Mouse (Mus musculus) yolk sac, embryonic 10.5 days (tissue): ENCODE data around the gene Robo1.

Source experiments
- DNase-seq: peaks from one replicate; pipeline ENCODE4 v3.0.0-alpha.2; 2017; ENCODE audit warnings: low spot score

The Robo1 gene

DNA sequence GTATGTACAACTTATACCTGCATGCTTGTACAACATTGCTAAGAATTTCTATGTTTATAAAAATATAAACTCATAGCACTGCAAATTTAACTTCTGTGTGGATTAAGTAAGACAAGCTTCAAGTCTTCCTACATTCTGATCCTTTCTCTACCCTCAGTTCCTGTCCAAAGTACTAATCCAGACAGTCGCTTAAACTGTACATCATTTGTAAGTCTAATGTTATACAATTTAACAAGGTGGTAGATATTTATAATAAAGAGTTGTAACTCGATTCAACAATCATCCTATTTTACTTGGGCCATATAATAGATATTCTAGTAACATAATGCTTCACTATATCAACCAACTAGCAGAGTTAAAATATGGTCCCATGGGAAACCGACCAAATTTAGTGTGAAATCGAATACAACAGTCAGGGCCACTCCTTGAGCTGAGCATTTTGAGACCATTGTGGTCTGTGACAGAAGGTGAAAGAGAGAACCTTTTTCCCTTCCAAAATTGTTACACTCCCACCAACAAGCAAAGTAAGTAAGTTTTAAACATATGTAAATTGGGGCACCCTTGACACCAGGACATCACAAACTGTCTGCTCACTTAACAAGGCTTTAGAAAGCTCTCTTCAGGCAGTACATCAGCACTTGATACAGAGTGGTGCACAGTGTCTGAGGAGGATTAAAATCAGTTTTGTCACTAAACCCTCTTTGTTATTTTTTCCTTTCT, 295.5 kb downstream of the Robo1 start:
- DNase-seq = no peak

DNA sequence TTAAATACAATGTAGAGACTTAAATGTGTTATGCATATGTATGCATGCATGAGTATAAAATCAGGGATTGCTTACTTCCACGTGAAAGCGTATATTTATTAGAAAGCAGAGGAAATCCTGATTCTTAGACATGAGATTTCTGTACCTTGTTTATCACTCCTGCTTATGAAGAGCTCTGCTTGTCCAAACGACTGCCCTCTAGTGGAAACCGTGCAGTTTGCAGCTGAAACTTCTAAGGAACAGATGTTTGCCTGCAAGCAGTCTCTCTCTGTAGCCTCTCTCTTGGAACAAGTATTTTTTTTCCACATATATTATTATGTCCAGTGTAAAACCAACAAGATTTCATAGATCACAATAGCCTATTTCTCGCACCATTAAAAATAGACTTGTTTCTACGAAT, 297.0 kb downstream of the Robo1 start:
- peak; percentile 49 for DNase-seq

DNA sequence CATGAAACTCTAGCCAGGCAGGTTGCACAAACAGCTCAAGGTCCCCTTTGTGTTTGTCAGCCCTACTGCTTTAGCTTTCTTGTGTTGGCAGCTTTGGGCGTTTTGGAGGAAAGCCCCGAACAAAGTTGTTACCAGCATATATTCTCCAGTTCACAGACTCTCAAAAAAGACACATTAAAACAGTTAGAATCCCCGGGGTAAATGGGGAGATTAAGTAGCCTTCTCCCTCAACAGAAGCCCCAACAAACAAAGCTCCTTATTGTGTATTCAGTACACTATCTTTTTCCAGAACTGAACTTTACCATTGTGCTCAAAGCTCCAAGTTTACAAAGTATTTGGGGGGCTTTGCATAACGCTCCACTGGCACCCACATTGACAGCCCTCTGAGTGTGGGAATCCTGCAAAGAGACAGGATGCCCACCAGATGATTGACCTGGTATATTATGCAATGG, 302.6 kb downstream of the Robo1 start:
- DNase-seq = no peak

DNA sequence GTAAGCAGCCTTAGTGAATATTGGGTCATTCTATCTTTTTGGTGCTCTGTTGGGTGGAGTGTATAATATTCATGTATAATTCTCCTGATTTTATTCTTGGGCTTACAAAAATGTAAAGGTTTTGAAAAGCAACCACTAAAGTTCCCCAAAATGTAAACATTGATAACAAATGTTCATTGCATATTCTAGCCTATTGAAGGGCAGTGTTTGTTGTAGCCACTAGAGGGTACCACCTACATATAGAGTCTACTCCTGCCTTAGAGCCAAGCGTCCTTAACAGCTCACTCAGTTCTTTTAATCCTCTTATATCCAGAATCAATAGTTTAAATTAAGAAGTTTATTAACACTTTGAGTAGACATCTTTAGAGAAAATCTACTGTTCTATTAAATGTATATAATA, 306.8 kb downstream of the Robo1 start:
- DNase-seq = no peak

DNA sequence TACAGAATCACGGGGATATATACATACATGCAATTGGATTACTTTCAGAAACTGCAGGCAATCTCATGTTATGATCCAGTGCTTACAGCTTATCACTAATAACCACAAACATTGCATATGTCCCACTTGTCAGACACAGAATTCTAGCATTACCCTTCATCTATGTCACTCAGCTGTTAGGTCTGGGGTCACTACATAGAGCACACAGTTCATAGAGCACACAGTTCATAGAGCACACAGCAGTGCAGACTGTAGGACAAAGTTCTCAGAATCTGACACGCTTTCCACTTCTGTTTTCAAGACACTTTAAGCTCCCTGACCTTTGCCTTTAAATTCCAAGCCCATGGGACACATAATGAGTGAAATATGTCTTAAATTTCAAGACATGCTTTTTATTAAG, 307.3 kb downstream of the Robo1 start:
- DNase-seq = no peak

DNA sequence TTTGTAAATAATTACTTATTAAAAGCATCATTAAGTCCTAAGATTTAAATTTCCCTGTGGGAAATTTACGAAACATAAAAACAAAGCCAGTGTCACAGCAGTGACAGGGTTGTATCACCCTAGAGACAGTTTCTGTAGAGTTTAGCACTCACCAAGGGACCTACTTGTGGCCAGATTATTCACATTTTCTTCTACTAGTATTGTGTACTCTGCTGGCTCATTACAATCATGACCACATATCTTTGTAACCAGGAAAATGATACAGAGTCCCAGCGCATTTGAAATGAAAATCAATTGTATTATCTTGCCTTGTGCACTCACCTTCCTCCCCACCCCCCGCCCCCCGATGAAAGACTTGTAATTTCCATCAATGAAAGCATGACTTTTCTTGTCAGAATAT, 314.3 kb downstream of the Robo1 start:
- no peak for DNase-seq

DNA sequence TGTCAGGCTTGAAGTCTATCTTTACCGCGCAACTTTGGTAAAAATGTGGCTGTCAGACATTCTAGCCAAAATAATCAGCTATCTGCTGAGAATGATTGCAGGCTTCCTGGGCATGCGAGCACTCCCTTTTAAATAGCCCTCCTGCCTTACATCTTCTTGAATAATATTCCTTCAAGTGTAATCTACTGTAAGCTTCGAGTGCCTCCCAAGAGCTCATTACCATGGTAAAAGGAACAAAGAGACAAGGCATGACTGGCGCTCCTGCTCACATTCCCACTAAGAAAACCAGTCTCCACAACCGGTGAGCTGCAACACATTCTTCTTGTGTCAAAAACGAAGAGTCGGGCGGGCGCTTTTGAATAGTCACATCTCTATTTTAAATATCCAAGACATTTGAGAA, 314.8 kb downstream of the Robo1 start:
- no peak for DNase-seq

DNA sequence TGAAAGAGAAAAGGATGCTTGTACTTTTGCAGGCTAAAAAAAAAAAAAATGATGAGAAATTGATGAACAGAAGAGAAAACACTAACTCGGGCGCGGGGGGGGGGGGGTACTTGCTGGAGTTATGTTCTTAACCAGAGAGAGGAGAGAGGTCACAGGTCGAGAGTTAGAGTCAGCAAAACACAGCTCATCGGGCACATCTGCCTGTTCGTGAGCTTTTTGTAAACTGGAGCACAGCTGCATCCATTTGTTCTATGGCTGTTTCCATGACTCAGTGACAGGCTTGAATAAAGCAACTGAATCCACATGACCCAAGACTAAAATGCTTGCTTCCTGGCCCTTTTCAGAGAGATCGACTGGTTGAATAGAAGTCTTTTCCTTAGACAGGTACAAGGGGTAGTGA, 325.7 kb downstream of the Robo1 start:
- DNase-seq = no peak

DNA sequence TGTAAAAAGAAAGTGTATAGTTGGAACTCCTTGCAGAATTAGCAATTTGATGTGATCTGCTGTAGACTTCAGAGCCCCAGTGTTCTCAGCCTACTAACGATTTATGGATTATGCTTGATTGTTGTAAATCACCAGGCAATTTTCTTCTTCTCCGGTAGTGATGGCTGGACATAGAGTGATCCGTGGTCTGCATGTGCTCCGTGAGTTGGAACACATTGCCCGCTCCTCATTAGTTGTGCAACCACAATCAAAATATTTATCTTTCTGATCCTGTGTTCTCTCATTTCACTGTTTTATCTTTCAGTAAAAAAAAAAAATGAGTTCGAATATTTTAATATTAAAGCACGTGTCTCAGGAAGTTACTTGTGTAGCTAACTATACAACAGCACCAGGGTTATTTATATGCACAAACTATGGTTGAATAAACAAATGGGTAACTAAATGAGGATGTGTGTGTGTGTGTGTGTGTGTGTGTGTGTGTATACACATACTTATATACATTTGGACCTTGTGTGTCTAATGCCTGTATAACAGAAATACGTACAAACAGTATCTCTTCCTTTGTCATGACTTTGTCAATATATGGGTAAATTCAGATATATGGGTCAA, 331.3 kb downstream of the Robo1 start:
- no peak for DNase-seq

DNA sequence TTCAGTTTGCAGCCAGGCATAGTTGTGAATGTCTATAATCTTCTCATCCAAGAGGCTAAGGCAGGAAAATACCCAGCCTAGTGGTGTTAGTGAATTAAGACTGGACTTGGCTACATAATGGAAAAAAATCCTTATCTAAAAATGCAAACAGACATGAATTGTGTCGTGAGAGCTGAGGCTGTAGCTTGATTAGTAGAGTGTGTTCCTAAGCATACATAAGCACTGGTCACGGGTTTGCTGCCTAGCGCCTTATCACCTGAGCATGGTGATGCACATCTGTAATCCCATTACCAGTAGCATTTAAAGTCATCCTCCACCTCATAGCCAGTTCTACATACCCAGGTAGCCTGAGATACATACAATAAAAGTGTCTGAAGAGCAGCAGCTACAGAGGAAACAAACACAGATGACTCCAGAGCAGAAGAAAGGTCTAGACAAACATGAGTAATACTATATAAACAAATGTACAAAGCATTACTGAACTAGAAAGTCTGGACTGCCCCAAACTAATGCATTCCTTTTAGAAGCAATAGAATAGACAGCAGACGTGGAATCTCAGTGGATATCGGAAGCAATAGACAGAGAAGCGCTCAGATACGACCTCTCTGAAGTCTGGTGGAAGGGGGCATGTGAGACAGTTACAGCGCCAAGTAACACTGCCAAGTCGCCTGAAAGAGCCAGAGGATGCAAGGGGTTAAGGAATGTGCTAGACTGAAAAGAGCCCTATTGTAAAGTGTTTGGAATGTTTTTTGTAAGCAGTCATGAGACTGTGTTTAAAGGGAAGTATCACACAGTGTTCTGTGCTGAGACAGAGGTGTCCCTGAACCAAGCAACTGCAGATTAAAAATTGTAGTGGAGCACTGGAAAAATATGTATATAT, 333.1 kb downstream of the Robo1 start:
- no peak for DNase-seq

DNA sequence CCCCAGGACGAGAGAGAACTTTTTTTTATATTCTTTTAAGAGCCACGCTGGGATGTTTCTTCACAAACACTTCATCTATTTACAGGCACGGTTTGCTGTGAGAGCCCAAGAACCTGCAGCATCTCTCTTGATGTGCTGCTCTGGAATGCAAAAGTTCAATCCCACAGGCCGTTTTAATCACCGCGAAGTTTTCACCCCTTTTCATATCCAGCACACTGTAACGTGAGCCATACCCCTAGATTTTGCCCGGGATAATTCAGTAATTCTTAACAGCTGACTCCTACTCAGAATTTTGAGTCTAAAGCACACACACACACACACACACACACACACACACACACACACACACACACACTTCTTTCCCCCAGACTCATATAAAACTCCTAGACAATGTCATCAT, 337.8 kb downstream of the Robo1 start:
- DNase-seq = no peak

DNA sequence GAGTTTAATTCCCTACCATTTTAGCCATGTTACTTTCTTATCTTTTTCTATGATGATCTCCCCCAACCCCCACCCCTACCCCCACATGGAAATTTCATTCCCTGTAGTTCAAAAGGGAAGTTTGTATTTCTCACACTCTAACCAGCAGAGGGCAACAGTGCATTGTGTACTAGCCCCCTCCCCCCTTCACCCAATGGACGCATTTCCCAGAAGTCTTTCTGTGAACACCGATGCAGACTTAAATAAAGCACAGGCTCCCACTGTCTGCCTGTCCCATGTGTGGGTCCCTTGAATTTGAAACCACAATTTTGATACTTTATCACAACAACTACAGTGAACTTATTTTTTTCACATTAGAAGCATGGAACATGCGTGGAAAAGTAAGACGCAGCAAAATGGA, 341.2 kb downstream of the Robo1 start:
- DNase-seq = peak; percentile 32

DNA sequence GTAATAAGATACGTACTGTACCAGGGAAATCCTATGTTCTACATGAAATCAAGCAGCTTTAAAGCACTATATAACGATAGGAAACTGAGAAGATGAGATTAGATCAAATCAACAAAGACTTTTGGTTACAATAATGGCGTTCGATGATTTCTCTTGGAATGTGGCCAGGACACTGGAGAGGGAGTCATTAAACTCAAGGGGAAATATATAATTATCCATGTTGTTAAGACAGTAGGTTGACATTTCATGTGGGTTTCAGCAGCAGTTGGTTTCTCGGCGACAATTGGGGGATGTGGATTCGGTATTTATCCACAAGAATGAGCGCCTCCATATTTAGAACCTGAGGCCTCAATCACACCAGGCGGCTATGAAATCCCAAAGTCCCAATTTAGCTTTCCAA, 347.3 kb downstream of the Robo1 start:
- DNase-seq = no peak

DNA sequence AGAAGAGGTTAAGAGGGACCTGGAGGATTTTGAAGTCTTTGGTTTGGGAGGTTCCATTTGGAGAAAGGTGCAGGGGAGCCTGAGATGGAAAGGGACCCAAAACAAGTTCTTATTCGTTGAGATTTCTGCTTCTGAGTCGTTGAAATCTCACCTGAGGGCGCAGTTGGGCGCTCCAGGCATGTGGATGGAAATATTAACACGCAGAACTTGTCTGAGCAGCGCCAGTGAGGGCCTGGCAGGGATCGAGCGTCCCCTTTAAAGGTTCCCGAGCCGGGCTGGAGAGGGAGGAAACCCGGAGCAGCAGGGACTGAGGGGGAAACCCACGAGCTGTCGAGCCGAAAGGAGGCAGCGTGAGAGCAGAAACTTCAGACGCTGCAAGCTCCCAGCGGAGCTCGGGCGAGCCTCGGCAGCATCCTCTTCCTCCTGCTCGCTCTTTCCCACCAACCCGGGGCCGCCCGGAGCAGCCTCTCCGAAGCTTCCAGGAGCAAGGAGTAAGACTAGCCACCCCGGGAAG, 354.8 kb downstream of the Robo1 start:
- peak; percentile 82 for DNase-seq

DNA sequence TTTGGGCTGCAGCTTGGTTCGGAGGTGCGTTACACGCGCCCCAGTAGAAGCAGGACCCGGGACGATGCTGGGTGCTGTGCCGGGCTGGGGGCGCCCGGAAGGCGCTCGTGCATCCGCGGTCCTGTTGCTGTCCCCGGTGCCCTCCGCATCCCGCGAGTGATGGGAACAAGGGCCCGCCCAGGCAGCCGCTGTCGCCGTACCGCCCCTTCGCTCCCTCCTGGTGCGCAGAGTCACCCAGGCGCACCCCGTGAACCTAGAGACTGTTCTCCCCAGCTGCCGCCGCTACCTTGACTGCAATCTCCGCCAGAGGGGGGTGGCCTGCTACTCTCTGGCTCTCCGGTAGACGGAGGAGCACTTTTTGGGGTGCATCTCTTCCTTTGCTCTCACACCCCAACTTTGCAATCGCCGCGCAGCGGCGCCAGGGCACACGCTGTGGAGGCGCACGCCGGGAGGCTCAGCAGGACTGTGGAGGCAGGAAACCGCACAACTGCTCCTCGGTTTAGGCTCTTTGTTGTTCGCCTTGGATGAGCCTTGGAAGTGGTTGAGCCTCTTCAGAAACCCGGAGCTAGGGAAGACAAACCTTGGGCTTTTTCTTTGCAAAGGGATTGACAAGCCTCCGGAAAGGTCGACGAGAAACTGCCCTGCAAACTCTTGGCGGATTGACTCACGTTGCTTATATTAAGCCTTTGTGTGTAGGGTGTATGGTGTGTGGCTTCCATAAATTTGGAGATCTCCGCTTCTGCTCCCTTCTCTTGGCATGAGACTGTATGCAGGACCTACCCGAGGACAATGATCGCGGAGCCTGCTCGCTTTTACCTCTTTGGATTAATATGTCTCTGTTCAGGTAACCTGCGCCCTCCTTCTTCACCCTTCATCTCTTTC, 355.5 kb downstream of the Robo1 start:
- peak; percentile 54 for DNase-seq

DNA sequence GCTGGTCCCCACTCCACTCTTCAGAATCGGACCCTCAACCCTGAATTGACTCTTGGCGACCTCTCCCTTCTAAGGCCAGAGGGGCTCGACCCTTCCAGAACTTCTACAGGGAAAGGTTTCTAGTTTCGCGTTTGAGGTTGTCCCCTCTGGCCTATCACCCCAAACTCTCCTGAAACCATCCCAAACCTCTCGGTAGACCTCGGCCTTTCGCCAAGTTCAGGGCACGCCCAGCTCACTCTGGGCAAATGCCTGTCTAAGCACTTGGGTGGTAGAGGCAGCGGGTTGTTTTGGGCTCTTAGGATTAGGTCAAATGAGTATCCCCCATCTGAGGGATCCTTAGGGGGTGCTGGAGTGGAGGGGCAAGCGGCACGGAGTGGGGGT, 356.1 kb downstream of the Robo1 start:
- no peak for DNase-seq

DNA sequence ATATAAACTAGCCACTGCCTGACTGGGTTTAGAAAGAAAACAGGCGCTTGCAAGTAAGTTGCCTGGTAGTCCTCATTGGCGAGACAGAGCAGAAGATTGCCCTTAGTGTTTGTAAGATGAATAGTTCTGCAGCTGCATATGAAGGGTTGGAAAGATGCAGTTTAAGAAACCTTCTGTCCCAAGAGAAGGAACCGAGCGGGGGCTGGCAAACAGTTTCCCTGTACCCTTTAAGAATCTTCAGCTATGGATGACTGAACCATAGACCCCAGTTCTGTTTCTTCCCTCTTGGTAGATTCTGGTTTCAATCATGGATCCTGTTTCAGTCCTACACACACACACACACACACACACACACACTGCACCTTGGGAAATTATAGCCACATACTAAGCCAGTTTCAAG, 356.7 kb downstream of the Robo1 start:
- no peak for DNase-seq

DNA sequence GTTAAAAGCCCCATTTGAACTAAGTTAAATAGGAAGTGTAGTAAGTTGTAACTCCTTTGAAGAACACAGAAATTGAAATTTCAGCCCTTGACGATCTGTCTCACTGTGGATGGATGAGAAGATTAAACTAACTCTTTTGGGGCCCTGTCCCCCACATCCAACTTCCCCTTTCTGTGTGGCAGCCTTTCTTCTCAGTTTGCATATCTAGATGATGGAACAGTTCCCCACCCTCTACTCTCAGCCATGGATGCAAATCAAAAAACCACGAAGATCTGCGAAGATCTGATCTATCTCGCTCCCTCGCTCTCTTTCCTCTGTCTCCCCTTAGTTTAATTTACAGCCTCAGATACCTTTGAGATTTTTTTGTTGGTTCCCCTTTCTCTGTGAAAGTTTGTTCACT, 357.3 kb downstream of the Robo1 start:
- no peak for DNase-seq

DNA sequence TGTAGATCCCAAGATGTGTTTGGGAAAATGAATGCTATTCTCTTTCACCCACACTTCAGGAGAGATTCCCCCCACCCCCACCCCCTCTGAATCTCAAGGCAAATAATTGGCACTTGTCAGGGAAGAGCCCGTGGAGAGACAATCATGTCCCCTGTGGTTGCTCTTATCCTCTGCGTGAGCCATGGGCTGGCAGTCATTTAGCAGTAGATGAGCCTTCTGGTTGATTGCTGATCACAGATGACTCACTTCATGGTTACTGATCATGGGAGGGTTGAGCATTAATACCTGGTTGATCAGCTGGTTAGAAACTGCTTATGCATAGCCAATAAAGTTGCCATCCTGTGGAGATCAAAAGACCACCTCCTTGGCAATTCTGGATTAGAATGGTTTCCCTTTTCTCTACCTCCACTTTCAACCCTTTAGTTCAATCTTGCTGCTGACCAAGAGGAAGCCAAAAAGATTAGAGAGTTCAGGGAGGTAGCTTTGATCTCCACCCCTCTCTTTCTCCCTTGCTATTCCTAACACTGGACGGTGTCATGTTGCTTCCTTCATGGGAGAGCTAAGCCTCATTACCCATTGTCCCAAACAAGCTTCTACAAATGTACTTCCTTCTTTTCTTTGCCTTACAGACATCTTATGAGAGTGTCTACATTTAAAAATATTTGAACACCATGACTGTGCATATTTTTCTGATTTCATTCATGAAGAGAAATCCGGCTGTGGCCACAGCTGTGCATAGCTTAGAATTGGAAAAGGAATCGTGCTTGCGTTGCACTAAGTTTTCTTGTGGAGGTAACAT, 362.3 kb downstream of the Robo1 start:
- no peak for DNase-seq

DNA sequence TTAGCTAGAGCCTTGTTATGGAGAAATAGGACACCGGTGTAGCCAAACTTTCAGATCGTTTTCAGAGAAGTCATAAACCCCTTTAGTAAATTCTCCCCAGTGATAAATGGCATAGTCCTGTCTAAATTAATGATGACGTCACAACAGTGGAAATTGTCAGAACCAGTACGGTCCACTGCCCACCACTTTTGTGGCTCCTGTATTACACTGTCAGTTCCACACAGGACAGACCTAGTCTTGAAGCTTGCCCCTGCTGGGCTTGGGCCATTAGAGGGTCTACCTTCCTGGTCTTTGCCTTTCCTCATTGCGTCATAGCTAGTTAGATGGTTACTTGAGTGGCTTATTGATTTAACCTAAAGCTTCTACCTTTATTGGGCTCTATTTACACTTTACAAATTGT, 369.1 kb downstream of the Robo1 start:
- no peak for DNase-seq

DNA sequence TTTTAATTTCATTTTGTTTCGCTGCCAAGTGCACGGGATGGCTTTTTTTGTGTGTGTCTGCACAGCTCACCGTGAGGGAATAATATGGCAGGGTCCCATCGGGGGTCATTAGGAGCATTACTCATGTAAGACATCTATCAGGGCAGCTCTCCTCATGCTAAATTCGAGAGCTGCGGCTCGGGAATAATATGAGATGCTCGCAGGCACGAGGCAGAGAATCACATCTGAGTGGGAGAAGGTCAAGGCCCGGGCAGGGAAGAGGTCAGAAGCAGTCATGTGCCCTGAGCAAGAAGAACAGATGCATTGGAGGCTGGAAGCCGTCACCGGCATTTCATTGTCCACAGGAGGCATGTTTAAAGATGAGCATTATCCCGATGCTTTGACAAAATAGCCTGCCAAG, 370.3 kb downstream of the Robo1 start:
- DNase-seq = no peak
